Mouse (Mus musculus): ENCODE data around the gene Map3k20.

Gene Map3k20

DNA sequence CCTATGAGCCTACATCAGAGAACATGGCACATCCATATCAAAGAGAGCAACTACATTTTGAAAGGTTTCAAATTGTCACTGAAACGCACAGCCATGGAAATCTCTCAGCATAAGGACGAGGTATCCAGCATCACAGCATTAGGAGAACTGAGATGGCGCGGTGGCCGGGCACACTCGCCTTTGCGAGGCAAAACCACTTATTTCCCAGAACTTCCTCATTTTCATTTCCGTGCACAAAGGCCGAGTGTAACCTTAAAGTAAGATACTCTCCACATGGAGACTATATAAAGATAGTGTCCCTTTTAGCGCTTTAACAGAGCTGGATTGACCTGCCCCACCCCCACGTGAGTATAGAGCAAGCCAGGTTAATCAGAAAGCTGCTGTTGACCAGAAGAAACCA is 94.0 kb downstream of the Map3k20 start:
- no peak for DNase-seq (ENCODE audit: low read depth, low spot score)

DNA sequence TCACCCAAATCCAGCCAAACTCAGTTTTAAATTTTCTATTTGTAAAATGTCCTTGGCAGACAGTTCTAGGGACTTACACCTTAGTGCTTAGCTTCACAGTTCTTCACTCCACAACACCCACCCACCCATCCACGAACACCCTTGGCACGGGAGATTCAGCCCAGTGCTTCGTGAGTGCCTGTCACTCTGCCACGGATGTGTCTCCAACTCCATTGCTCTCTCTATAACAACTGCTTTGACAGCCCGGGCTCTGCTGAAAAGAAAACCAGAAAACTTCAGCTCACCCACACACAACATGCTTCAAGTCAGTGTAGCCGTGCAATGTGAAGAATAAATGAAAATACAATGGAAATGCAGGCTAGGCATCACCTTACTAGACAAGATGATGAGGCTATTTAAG is 97.2 kb downstream of the Map3k20 start:
- DNase-seq (ENCODE audit: low read depth, low spot score), result no peak

GRCm38 (mm10) chr2:72383321-72383720 is 97.9 kb downstream of the Map3k20 start:
- DNase-seq (ENCODE audit: low read depth, low spot score), result no peak

DNA sequence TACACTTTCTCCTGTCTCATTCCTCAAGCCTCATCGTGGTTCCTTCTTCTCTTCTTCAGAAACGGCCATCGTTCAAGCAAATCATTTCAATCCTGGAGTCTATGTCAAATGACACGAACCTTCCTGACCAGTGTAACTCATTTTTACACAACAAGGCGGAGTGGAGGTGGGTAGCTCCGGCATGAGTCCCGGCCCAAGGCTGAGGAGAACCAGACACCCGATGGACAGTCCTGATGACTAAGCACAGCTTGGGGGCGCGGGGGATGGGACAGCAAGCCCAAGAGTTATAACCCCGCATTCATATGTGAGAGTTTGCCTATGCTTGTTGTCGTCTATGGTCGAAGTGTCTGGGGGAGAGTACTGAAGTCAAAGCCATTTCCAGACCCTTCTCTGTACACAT is 104.0 kb downstream of the Map3k20 start:
- no peak for DNase-seq (ENCODE audit: low read depth, low spot score)

DNA sequence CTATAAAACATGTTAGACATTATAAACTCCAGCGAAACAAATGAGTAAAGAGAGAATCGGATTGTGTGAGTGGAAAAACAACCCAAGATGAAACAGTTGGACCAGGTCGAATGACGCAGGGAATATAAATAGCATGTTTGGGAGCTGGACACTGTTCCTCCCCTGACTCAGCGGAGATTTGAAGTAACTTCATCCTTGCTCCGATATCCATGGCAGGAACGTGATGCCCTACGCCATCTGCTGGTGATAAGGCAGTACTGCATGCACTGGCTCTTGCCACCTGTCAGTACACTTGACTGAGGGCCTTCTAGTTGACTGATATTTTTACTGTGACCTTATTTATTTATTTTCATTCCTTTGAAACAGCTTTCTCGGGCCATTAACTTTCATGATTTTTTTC is 104.5 kb downstream of the Map3k20 start:
- DNase-seq (ENCODE audit: low read depth, low spot score), result peak; percentile 36

GRCm38 (mm10) chr2:72390474-72390873 is 105.0 kb downstream of the Map3k20 start:
- no peak for DNase-seq (ENCODE audit: low read depth, low spot score)

- no peak for DNase-seq (ENCODE audit: low read depth, low spot score)
These were observed 105.6 kb downstream of the Map3k20 start for GRCm38 (mm10) chr2:72391024-72391423.

DNA sequence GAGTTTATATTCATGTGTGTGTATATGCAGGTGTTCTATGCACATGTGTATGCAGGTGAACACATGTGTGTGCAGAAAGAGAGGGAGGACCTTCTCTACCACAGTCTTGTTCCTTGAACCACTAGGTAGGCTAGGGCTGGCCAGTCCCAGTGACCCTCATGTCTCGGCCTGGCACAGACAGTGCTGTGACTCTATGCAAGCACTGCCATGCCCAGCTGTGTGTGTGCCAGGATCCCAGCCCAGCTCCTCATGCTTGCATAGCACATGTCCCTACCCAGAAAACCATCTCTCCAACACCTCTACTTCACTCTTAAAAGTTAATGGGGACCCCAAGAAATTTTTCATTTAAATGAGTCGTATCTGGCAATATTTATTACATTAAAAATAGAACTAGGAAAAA is 106.3 kb downstream of the Map3k20 start:
- DNase-seq (ENCODE audit: low read depth, low spot score), result no peak

GRCm38 (mm10) chr2:72392316-72392715 is 106.9 kb downstream of the Map3k20 start:
- DNase-seq (ENCODE audit: low read depth, low spot score), result no peak

GRCm38 (mm10) chr2:72396934-72397333 is 111.5 kb downstream of the Map3k20 start:
- no peak for DNase-seq (ENCODE audit: low read depth, low spot score)

- DNase-seq (ENCODE audit: low read depth, low spot score), result peak; percentile 43
These were observed 112.8 kb downstream of the Map3k20 start for GRCm38 (mm10) chr2:72398227-72398626.

DNA sequence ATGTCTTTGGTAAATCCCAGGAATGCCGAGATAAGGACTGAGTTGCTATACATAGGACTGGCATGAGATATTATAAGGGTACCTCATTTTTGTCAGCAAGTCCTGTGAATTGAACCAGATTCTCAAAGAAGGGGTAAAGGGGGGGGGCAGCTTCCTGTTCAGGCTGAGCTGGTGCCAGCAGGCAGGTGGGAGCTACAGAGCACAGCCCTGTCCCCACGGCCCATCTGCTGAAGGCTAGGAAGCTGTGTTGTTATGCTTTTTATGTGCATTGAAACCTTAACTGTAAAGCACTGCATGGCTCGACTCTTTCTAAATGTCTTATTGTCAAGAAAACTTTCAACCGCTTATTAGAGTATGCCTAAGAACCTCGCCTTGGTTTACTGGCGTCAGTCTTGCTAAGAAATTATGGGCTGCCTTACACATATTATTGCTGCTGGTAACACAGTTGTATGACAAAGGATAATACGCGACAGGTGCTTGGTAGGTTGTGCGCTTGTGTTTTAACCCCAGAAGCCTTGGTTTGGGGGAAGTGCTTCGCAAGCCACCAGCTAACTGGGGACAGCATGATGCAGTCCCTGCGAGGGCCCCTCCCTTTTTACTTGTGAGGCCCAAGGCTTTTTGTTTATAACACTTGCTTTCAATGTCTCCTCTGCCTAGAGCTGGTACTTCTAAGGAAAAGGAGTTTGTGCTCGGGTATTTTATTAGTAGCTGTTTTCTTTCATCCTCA is 114.2 kb downstream of the Map3k20 start:
- DNase-seq (ENCODE audit: low read depth, low spot score), result no peak

- DNase-seq (ENCODE audit: low read depth, low spot score), result no peak
These were observed 115.9 kb downstream of the Map3k20 start for GRCm38 (mm10) chr2:72401290-72401689.

GRCm38 (mm10) chr2:72405621-72406555 is 120.5 kb downstream of the Map3k20 start:
- DNase-seq (ENCODE audit: low read depth, low spot score), result no peak

DNA sequence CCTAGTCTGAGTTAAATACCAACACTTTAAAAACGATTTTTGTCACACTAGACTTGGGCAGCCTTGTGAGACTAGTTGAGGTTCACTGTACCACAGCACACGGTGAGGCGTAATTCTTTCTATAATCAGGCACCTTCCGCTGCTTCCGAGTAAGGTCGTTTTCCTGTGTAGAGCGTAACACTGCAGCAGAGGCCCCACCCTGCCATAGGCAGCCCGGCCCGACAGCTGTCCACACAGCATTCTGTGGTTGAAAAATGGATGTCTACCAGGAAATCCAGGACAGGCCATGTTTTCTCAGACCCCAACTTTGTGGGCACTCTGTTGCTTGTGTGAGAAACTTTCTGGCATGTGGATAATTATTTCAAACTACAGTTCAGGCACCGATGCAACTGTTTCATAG is 121.3 kb downstream of the Map3k20 start:
- no peak for DNase-seq (ENCODE audit: low read depth, low spot score)

GRCm38 (mm10) chr2:72407341-72408092 is 122.1 kb downstream of the Map3k20 start:
- no peak for DNase-seq (ENCODE audit: low read depth, low spot score)

DNA sequence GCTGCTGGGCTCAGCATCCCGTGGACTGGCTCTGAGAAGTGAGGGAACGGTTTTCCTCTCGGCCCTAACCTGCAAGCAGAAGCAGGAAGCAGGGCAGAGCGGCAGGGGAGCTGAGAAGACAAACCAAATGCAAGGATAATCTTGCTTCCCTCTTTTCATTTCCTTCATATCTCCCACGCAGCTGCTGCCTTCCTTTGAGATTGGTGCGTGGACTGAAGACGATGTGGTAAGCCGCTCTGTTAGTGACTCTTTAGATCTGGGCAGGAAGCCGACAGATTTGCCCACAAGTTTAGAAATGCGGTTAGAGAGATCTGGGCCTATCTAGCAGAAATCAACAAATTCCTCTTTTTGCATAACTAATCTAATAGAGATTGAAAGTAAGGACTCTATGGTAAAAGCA is 124.5 kb downstream of the Map3k20 start:
- DNase-seq (ENCODE audit: low read depth, low spot score), result no peak

GRCm38 (mm10) chr2:72412266-72412665 is 126.8 kb downstream of the Map3k20 start:
- no peak for DNase-seq (ENCODE audit: low read depth, low spot score)

DNA sequence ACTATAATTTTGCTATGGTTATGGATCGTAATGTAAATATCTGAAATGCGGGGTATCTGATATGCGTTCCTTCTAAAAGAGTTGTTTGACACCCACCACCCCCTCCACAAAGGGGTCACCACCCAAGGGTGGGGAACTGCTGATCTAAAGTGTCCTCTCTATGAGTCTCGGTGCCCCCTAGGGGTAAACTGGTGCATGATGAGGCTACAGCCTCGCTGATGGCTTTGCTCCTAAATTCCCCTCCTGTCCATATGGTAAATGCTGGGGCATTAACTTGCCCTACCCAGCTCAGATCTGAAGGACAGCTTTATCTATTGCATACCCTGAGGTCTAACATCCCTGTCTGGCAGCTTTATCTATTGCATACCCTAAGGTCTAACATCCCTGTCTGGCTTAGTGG is 130.0 kb downstream of the Map3k20 start:
- DNase-seq (ENCODE audit: low read depth, low spot score), result no peak

- DNase-seq (ENCODE audit: low read depth, low spot score), result no peak
These were observed 131.0 kb downstream of the Map3k20 start for GRCm38 (mm10) chr2:72416095-72417080.

- no peak for DNase-seq (ENCODE audit: low read depth, low spot score)
These were observed 135.1 kb downstream of the Map3k20 start for GRCm38 (mm10) chr2:72420561-72420960.

All from WW6 (cell line).